In the genomic region with DNA sequence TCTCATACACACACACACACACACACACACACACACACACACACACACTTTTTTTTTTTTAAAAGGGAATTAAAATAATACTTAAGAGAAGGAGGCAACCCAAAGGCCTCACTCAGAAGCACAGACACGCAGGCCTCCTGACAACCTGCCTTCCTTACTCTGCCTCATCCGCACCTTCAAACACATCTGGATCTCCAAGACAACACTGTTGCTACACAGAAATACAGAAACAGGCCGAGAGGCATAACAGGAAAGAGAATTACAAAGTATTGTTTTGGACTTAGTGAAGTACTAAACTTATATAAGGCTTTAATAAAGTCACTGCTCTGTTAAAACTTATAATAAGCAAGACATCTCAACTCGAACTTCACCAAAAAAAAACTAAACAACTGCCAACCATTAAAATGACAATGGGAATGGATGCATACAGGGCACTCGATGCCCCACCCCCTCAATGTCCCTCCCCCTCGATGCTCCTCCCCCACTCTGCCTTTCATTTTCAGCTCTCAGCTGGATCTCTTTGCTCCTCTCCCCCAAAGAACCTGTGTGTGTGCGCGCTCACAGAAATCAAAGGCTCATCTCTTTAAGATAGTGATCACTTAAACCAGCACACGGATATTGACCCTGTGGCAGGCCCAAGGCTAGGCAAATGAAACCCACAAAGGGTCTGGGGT, we compare ENCODE assay signal across 12 mouse cellular contexts.
A peak's percentile ranks its signal among the peaks of the same experiment; 100 is the strongest.
DNase-seq lines count a peak whose midpoint lies in the region; ATAC-seq and TF ChIP-seq lines count a peak whose summit lies in the region.
"Had no signal": no experiment of that assay in that cellular context is flagged by ENCODE, and none has a peak within 500 bp of the region (broad histone marks: within the 10 kb centered on the region; RNA-seq: fewer than 3 reads in every experiment).

No protein-coding gene starts in this region.

- no peak overlapping the region for H3K4me2 ChIP-seq in embryonic facial prominence, embryonic 14.5 days (ENCODE audit: low read depth, low read length)
- H3K4me2 ChIP-seq in limb, embryonic 15.5 days: no peak overlapping the region

- H3K9ac ChIP-seq in embryonic facial prominence, embryonic 14.5 days (ENCODE audit: low read depth, low read length): no peak overlapping the region
- no peak overlapping the region for H3K9ac ChIP-seq in limb, embryonic 15.5 days

- H3K27me3 ChIP-seq in embryonic facial prominence, embryonic 14.5 days (replicated peaks; ENCODE audit: control insufficient read depth, insufficient read depth, low read length): no peaks in the 10 kb centered on the region
- no peaks in the 10 kb centered on the region for H3K27me3 ChIP-seq in limb, embryonic 15.5 days

- H3K4me3 ChIP-seq in layer of hippocampus, adult 2 months: no peak overlapping the region
- no peak overlapping the region for H3K4me3 ChIP-seq in embryonic facial prominence, embryonic 14.5 days (ENCODE audit: low read depth, low read length)
- H3K4me3 ChIP-seq in limb, embryonic 15.5 days: no peak overlapping the region
- H3K4me3 ChIP-seq: erythroblast, embryonic 14.5 days had no signal

- 50% methylated on average over 9 of the region's 9 CpGs for WGBS in embryonic facial prominence, embryonic 14.5 days
- WGBS in limb, embryonic 15.5 days: 59% methylated on average over 9 of the region's 9 CpGs

- no peaks in the 10 kb centered on the region for H3K9me3 ChIP-seq in embryonic facial prominence, embryonic 14.5 days (ENCODE audit: control insufficient read depth, low read length)
- no peaks in the 10 kb centered on the region for H3K9me3 ChIP-seq in limb, embryonic 15.5 days

- ATAC-seq in embryonic facial prominence, embryonic 14.5 days (ENCODE audit: low read depth): no peak
- ATAC-seq in limb, embryonic 15.5 days (ENCODE audit: insufficient number of reproducible peaks, low FRiP score, low TSS enrichment, low read depth): no peak

- intact Hi-C loops in left cerebral cortex, postnatal 36 days (cut with DNase I): no loop called here

- H3K4me1 ChIP-seq in embryonic facial prominence, embryonic 14.5 days (ENCODE audit: control insufficient read depth, insufficient read depth, low read length): peaks cover 52% of the 10 kb centered on the region
- H3K4me1 ChIP-seq in limb, embryonic 15.5 days: peaks cover 52% of the 10 kb centered on the region

- H3K36me3 ChIP-seq in embryonic facial prominence, embryonic 14.5 days (ENCODE audit: control insufficient read depth, insufficient read depth, low read length): peaks cover 9% of the 10 kb centered on the region; the same call in 1 of the 2 replicates
- H3K36me3 ChIP-seq in limb, embryonic 15.5 days: no peaks in the 10 kb centered on the region

- peak overlapping the region; percentile 69 for H3K27ac ChIP-seq in layer of hippocampus, adult 2 months
- H3K27ac ChIP-seq in embryonic facial prominence, embryonic 14.5 days (replicated peaks; ENCODE audit: low read depth, low read length): peak overlapping the region; percentile 88
- peak overlapping the region; percentile 76 for H3K27ac ChIP-seq in limb, embryonic 15.5 days
- H3K27ac ChIP-seq: macrophage had no signal

- no peak for TF ChIP-seq CTCF in layer of hippocampus, adult 2 months (conservative IDR thresholded peaks at IDR 0.05)

- no peak for DNase-seq in layer of hippocampus, adult 2 months (ENCODE audit: low spot score in 2 of 2)
- no peak for DNase-seq in layer of hippocampus, postnatal 10 days (ENCODE audit: low spot score in 2 of 2)
- DNase-seq in CD8-positive naive resting alpha-beta T cell, adult 2 months (ENCODE audit: low read depth in 2 of 2, low spot score in 2 of 2): peak; percentile 31 to 42
- DNase-seq in embryonic facial prominence, embryonic 14.5 days (ENCODE audit: low spot score): no peak
- no peak for DNase-seq in left cerebral cortex, postnatal 36 days (ENCODE audit: low spot score in 2 of 2)
- no peak for DNase-seq in right cerebral cortex, postnatal 10 days (ENCODE audit: low spot score in 2 of 2)
- no peak for DNase-seq in spleen, adult 12 weeks (ENCODE audit: low spot score)
- DNase-seq: cerebellum, adult 18-20 months; retina, postnatal 1 day had no signal

Comparison
In these comparisons a context has a peak if more than half of its experiments do, and no peak if none do; other contexts are left out.
1. DNase-seq: peak in CD8-positive naive resting alpha-beta T cell, adult 2 months (2 of 2); none in layer of hippocampus, adult 2 months (0 of 2), layer of hippocampus, postnatal 10 days (0 of 2), embryonic facial prominence, embryonic 14.5 days (single experiment), left cerebral cortex, postnatal 36 days (0 of 2), right cerebral cortex, postnatal 10 days (0 of 2) and spleen, adult 12 weeks (single experiment).
2. Peak in every context shown above with its lines, with median percentiles within 50 percentile points of each other: H3K27ac ChIP-seq.